Mouse (Mus musculus): ENCODE data around the gene Plxnd1.

DNA sequence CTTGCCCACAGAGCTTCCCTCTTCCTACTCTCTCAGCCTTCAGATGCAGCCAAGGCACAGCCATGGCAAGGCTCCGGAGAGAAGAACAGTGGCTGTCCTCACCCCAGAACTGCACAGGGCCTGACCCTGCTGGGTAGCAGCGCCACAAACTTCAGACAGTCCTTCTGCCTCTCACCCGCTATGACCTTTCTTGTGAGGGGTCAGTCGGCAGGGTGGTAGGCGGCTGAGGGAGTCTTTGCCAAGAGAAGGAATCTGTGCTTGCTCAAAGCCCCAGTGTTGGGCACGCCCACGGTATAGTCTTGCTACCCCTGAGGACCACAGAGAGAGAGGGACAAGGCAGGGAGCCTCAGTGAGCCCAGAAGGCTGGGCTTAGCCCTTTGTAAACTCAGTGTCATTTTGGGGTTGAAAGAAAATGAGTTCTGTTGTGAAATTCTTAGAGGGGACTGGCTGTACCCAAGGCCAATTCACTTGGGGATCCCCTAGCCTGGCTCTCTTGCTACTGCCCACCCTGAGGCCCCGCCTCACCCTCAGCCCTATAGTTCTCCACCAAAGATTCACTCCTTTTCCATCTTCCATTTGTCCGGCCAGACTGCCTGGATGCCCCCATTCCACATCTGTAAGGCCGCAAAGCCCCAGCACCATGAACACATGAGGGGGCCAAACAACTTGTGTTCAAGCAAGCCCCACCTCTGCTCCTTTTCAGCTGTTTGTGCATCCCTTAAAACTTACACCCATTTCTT lies 2.8 kb downstream of the Plxnd1 start:
- no peak for TF ChIP-seq GATA1 (IDR thresholded peaks at IDR 0.05; ENCODE audit: low read length)
- TF ChIP-seq TAL1 (IDR thresholded peaks at IDR 0.05; ENCODE audit: low read length) = no peak
